Mouse (Mus musculus) limb, embryonic 14.5 days (tissue): ENCODE results near the gene Siglec1. TPM values are rescaled to one million over a fixed set of nuclear protein-coding genes. Genes with fewer than 3 reads are reported as not detected.

Experiments
- ATAC-seq: fragments of 200-750 bp; cut with Nextera tagmentation; 2 replicates; pipeline ENCODE4 v1.8.0; 2017; ENCODE audit warnings: low read depth, moderate number of reproducible peaks, moderate TSS enrichment; ENCODE audit not compliant: low FRiP score
- DNase-seq: peaks from one replicate; pipeline ENCODE4 v3.0.0-alpha.2; 2015; ENCODE audit warnings: low spot score
- H3K27ac ChIP-seq: fragments of 300-500 bp; sonication (generic); replicated peaks from 2 replicates; pipeline ENCODE4 v1.5.1; 2014; ENCODE audit warnings: low read depth, mild to moderate bottlenecking, low read length, moderate library complexity, mixed read lengths
- H3K27me3 ChIP-seq: fragments of 300-500 bp; sonication (generic); 2 replicates; pipeline ENCODE4 v1.6.1; 2014; ENCODE audit warnings: low read length, mixed read lengths; ENCODE audit not compliant: control insufficient read depth, insufficient read depth
- H3K36me3 ChIP-seq: fragments of 300-500 bp; sonication (generic); 2 replicates; pipeline ENCODE4 v1.6.1; 2014; ENCODE audit warnings: mild to moderate bottlenecking, low read length, moderate library complexity, mixed read lengths; ENCODE audit not compliant: control insufficient read depth, insufficient read depth
- H3K4me1 ChIP-seq: fragments of 300-500 bp; sonication (generic); 2 replicates; pipeline ENCODE4 v1.6.1; 2014; ENCODE audit warnings: antibody characterized with exemption, low read length, mixed read lengths; ENCODE audit not compliant: control insufficient read depth, insufficient read depth
- H3K4me2 ChIP-seq: fragments of 300-500 bp; sonication (generic); replicated peaks from 2 replicates; pipeline ENCODE4 v1.6.1; 2014; ENCODE audit warnings: low read depth, mild to moderate bottlenecking, low read length, moderate library complexity; ENCODE audit not compliant: severe bottlenecking
- H3K4me3 ChIP-seq: fragments of 300-500 bp; sonication (generic); replicated peaks from 2 replicates; pipeline ENCODE4 v1.5.1; 2014; ENCODE audit warnings: low read length
- H3K9ac ChIP-seq: fragments of 300-500 bp; sonication (generic); 2 replicates; pipeline ENCODE4 v1.6.1; 2014; ENCODE audit warnings: mild to moderate bottlenecking, low read depth, low read length, moderate library complexity; ENCODE audit not compliant: severe bottlenecking
- H3K9me3 ChIP-seq: fragments of 300-500 bp; sonication (generic); 2 replicates; pipeline ENCODE4 v1.6.1; 2016; ENCODE audit warnings: low read length; ENCODE audit not compliant: control insufficient read depth
- POLR2A ChIP-seq: fragments of 200-500 bp; IDR thresholded peaks from 2 replicates; pipeline ENCODE4 v1.8.0; 2012; ENCODE audit warnings: inconsistent platforms, mild to moderate bottlenecking, moderate library complexity, borderline replicate concordance; ENCODE audit not compliant: insufficient read depth, insufficient read length; ENCODE audit errors: extremely low read depth
- WGBS: fragments of 180-500 bp; shearing (Covaris S2); extraction: QIAGEN DNeasy Blood & Tissue Kit; methylation state at CpG from one replicate; pipeline ENCODE4 v1.1.7; 2014; 5-methylcytosine and 5-hydroxymethylcytosine counted together
- polyA plus RNA-seq, 2 experiments: library from polyadenylated mRNA; depleted of rRNA in 1 of 2; stranded (reverse) in 1 of 2; unstranded in 1 of 2; fragments of >200 nt; fragmentation: Nextera tagmentation in 1 of 2; extraction: Ambion mirVana in 1 of 2; gene quantifications; 2 replicates each; pipeline versions ENCODE4 v1.2.1 to v1.2.3; 2012 to 2014

Gene Siglec1
- polyA plus RNA-seq, 2 experiments = 0.51 to 0.87 TPM

DNA sequence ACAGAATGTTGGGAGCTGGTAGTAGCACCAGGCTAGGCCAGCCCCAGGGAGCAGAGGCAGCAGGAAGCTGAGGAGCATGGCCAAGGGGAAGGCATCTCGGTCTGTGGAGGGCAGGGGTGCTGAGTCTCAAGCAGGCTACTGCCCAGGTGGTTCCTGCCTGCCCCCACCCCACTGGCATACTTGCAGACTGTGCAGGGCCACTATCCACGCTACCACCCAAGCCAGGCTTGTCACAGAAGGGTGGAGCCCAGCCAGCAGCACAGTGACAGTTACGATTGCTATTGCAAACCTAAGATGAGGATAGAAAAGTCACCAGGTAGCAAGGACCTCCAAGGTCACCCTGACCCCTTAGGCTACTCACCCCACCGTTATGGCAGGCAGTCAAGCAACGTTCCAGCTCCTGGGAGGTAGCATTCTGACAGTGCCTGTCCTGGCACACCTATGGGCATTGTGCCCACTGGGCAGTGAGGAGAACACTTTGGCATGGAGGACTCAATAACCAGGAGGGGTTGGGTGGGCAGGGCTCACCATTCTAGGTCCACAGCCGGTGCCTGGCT lies 33.6 kb downstream of the Siglec1 start:
- DNase-seq = no peak
- peaks cover 42% of the 10 kb centered on the region for H3K27me3 ChIP-seq
- WGBS = 68% methylated on average over 6 of the region's 6 CpGs

DNA sequence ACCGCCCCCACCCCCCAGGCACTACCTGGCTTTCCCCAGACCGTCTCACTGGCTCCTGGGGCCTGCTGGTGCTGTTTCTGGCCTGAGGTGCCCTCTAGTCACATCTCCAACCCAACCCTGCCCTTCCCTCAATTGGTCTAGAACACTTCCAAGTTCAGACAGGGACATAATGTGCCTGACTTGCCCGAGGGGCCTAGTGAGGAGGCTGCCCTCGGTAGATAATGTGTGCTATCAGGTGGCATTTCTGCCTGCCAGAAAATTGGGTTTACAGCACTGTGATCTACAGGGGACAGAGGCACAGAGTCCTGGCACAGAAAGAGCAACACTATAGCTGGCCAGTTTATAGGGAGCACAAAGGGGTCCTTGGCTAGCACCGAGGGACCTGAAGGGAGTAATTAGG lies 34.5 kb downstream of the Siglec1 start:
- Histone ChIP-seq H3K27ac (no peak overlapping the region), H3K36me3 (no peaks in the 10 kb centered on the region), H3K4me1 (peaks cover 23% of the 10 kb centered on the region), H3K9me3 (no peaks in the 10 kb centered on the region), H3K27me3 (peaks cover 42% of the 10 kb centered on the region), H3K4me2 (no peak overlapping the region), H3K9ac (no peak overlapping the region), H3K4me3 (no peak overlapping the region)
- WGBS = 62% methylated on average over 5 of the region's 5 CpGs
- no peak for TF ChIP-seq POLR2A
- DNase-seq (no peak), ATAC-seq (no peak)

More for the DNA sequence above, 33.6 kb downstream of the Siglec1 start:
- no peak for ATAC-seq
- Histone ChIP-seq H3K36me3 (no peaks in the 10 kb centered on the region), H3K4me2 (no peak overlapping the region), H3K4me3 (no peak overlapping the region), H3K27ac (no peak overlapping the region), H3K9me3 (no peaks in the 10 kb centered on the region), H3K9ac (no peak overlapping the region), H3K4me1 (peaks cover 23% of the 10 kb centered on the region)
- TF ChIP-seq POLR2A = no peak

DNA sequence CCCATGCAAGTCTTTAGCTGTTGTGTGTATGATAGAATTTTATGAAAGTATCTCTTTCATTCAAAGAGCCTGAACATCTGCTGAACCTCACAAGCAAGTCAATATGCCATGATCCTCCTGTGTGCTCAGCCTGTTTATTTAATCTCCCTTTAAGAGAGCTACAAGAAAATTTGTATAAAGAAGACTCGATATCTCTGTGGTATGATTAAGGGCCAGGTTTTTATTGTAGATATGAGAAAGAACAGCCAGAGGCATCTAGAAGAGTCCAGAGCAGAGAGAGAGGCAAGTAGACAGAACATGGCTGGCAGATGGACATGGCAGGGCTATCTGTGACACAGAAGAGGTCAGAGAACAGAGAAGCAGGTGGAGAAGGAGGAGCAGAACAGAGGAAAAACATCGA lies 40.5 kb downstream of the Siglec1 start:
- no peak for TF ChIP-seq POLR2A
- ATAC-seq (no peak), DNase-seq (no peak)
- H3K4me3 ChIP-seq = no peak overlapping the region
- no peak overlapping the region for H3K9ac ChIP-seq
- no peaks in the 10 kb centered on the region for H3K36me3 ChIP-seq
- peaks cover 17% of the 10 kb centered on the region for H3K4me1 ChIP-seq
- H3K9me3 ChIP-seq = no peaks in the 10 kb centered on the region
- no peak overlapping the region for H3K27ac ChIP-seq
- no peak overlapping the region for H3K4me2 ChIP-seq
- H3K27me3 ChIP-seq = peaks cover 18% of the 10 kb centered on the region
- 75% methylated on average over 2 of the region's 2 CpGs for WGBS

DNA sequence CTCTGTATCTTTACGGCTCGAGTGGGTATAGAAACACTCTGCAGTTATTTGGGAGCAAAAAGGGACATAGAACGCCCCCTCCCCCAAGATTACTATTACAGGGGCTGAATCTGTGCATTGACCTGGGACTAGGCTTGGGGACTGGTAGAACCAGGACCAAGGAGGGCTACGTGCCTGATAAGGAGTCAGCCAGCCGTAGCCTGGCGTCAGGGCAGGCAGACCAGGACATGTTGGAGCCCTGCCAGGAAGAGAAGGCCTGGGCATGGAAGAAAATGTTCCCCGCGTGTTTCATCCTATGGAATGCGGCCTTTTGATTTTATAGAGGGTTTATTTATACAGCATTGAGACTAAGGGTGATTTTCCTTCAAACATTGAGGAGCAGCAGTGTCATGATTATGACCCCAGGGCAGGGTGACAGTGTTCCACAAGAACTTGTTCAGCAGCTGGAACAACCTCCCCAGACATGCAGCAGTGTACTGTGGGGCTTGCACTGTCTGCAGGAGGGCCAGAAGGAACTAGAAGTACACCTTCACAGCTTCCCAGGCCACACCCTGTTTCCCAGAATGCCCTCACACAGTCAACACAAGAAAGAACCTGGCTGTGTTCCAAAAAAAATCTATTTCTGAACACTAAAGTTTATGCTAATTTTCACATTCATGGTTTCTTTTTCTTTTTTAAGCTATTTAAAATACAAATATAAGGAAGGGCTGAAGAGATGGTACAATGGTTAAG lies 41.4 kb downstream of the Siglec1 start:
- Histone ChIP-seq H3K4me2 (no peak overlapping the region), H3K9me3 (no peaks in the 10 kb centered on the region), H3K27me3 (peaks cover 23% of the 10 kb centered on the region), H3K9ac (no peak overlapping the region), H3K27ac (no peak overlapping the region), H3K4me1 (peaks cover 21% of the 10 kb centered on the region), H3K4me3 (no peak overlapping the region), H3K36me3 (no peaks in the 10 kb centered on the region)
- DNase-seq (peak; percentile 54), ATAC-seq (no peak)
- WGBS = 54% methylated on average over 9 of the region's 9 CpGs
- no peak for TF ChIP-seq POLR2A

DNA sequence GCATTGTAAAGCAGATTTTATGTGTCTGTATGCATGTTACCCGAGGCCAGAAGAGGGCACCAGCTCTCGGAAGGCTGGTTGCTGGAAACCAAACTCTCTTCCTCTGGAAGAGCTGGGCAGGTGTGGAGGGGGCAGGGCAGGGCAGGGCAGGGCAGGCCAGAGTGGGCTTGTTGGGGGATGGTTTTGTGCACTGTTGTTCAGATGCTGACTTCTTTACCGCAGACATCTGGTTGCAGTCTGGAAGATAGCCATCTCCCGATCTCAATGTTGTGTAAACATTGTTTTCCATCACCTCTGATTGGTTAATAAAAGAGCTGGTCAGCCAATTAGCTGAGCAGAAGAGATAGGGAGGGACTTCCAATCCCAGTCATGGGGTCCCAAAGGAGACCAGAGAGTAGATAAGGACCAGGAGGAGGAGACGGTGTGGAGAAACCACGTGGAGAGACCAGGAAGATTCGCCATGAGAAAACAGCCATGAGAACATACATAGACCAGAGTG lies 42.2 kb downstream of the Siglec1 start:
- H3K9me3 ChIP-seq = no peaks in the 10 kb centered on the region
- ATAC-seq (no peak), DNase-seq (no peak)
- H3K27ac ChIP-seq = no peak overlapping the region
- no peak overlapping the region for H3K4me2 ChIP-seq
- H3K4me3 ChIP-seq = no peak overlapping the region
- no peak overlapping the region for H3K9ac ChIP-seq
- 12% methylated on average over 7 of the region's 7 CpGs for WGBS
- no peaks in the 10 kb centered on the region for H3K36me3 ChIP-seq
- peaks cover 27% of the 10 kb centered on the region for H3K27me3 ChIP-seq
- no peak for TF ChIP-seq POLR2A
- H3K4me1 ChIP-seq = peaks cover 23% of the 10 kb centered on the region
